Mouse (Mus musculus): ENCODE results near the gene Gpatch3. TPM values are rescaled to one million over a fixed set of nuclear protein-coding genes. Genes with fewer than 3 reads are reported as not detected.
A peak's percentile ranks its signal among the peaks of the same experiment; 100 is the strongest.

The Gpatch3 gene
- polyA plus RNA-seq, 2 experiments: 8.0 to 8.1 TPM

- peak; percentile 89; the same call in 1 of the 2 replicates for TF ChIP-seq POLR2A (IDR thresholded peaks at IDR 0.05; ENCODE audit: borderline replicate concordance, extremely low read depth, insufficient read depth, insufficient read length)
- peak within 1 kb of the TSS; percentile 84 for H3K9ac ChIP-seq (ENCODE audit: low read depth, low read length, severe bottlenecking)
- ATAC-seq (ENCODE audit: low FRiP score, low read depth) (peak; percentile 99), DNase-seq (ENCODE audit: low spot score) (peak; percentile 96)
- H3K4me2 ChIP-seq (replicated peaks; ENCODE audit: low read depth, low read length, severe bottlenecking): peak within 1 kb of the TSS; percentile 86
- H3K9me3 ChIP-seq (ENCODE audit: control insufficient read depth, low read length): no peaks in the 10 kb centered on the region; the same call in 1 of the 2 replicates
- H3K4me3 ChIP-seq (replicated peaks; ENCODE audit: low read length): peak within 1 kb of the TSS; percentile 85
- WGBS: 4% methylated on average over 68 of the region's 77 CpGs
- H3K4me1 ChIP-seq (ENCODE audit: control insufficient read depth, insufficient read depth, low read length): no peaks in the 10 kb centered on the region; the same call in 1 of the 2 replicates
- H3K27ac ChIP-seq (replicated peaks; ENCODE audit: low read depth, low read length): peak within 1 kb of the TSS; percentile 61; the same call in 1 of the 2 replicates
- peaks cover 34% of the 10 kb centered on the region for H3K36me3 ChIP-seq (ENCODE audit: control insufficient read depth, insufficient read depth, low read length)
- no peaks in the 10 kb centered on the region for H3K27me3 ChIP-seq (ENCODE audit: control insufficient read depth, insufficient read depth, low read length)
These were observed 29.0 kb upstream of the Gpatch3 start, which contains the start of gene Nudc for GRCm38 (mm10) chr4:133545272-133546231. Gene Nudc, minus strand, starts transcription at chr4:133545996.

- Histone ChIP-seq H3K4me2 (replicated peaks; ENCODE audit: low read depth, low read length, severe bottlenecking) (no peak overlapping the region), H3K4me1 (ENCODE audit: control insufficient read depth, insufficient read depth, low read length) (no peaks in the 10 kb centered on the region), H3K27me3 (ENCODE audit: control insufficient read depth, insufficient read depth, low read length) (no peaks in the 10 kb centered on the region), H3K9ac (ENCODE audit: low read depth, low read length, severe bottlenecking) (no peak overlapping the region), H3K27ac (replicated peaks; ENCODE audit: low read depth, low read length) (no peak overlapping the region), H3K9me3 (ENCODE audit: control insufficient read depth, low read length) (no peaks in the 10 kb centered on the region; the same call in 1 of the 2 replicates), H3K4me3 (replicated peaks; ENCODE audit: low read length) (no peak overlapping the region), H3K36me3 (ENCODE audit: control insufficient read depth, insufficient read depth, low read length) (no peaks in the 10 kb centered on the region)
- ATAC-seq (ENCODE audit: low FRiP score, low read depth) (no peak), DNase-seq (ENCODE audit: low spot score) (no peak)
- 100% methylated on average over 1 of the region's 1 CpGs for WGBS
- TF ChIP-seq POLR2A (IDR thresholded peaks at IDR 0.05; ENCODE audit: borderline replicate concordance, extremely low read depth, insufficient read depth, insufficient read length): no peak
These were observed 22.5 kb upstream of the Gpatch3 start for GRCm38 (mm10) chr4:133552029-133552428.

- no peaks in the 10 kb centered on the region for H3K27me3 ChIP-seq (ENCODE audit: control insufficient read depth, insufficient read depth, low read length)
- H3K36me3 ChIP-seq (ENCODE audit: control insufficient read depth, insufficient read depth, low read length): no peaks in the 10 kb centered on the region
- no peak within 1 kb of the TSS for H3K9ac ChIP-seq (ENCODE audit: low read depth, low read length, severe bottlenecking)
- H3K27ac ChIP-seq (replicated peaks; ENCODE audit: low read depth, low read length): no peak within 1 kb of the TSS
- H3K4me1 ChIP-seq (ENCODE audit: control insufficient read depth, insufficient read depth, low read length): no peaks in the 10 kb centered on the region
- no peak within 1 kb of the TSS for H3K4me3 ChIP-seq (replicated peaks; ENCODE audit: low read length)
- H3K4me2 ChIP-seq (replicated peaks; ENCODE audit: low read depth, low read length, severe bottlenecking): no peak within 1 kb of the TSS
- no peak for TF ChIP-seq POLR2A (IDR thresholded peaks at IDR 0.05; ENCODE audit: borderline replicate concordance, extremely low read depth, insufficient read depth, insufficient read length)
- ATAC-seq (ENCODE audit: low FRiP score, low read depth) (no peak), DNase-seq (ENCODE audit: low spot score) (no peak)
- WGBS: 78% methylated on average over 10 of the region's 10 CpGs
- H3K9me3 ChIP-seq (ENCODE audit: control insufficient read depth, low read length): no peaks in the 10 kb centered on the region; the same call in 1 of the 2 replicates
These were observed 21.6 kb upstream of the Gpatch3 start, which contains the start of gene Nr0b2 for GRCm38 (mm10) chr4:133552768-133553447. Gene Nr0b2, plus strand, starts transcription at chr4:133553376.

GRCm38 (mm10) chr4:133553448-133554330 lies 20.9 kb upstream of the Gpatch3 start:
- Histone ChIP-seq H3K4me2 (replicated peaks; ENCODE audit: low read depth, low read length, severe bottlenecking) (no peak overlapping the region), H3K9ac (ENCODE audit: low read depth, low read length, severe bottlenecking) (no peak overlapping the region), H3K4me3 (replicated peaks; ENCODE audit: low read length) (no peak overlapping the region), H3K27ac (replicated peaks; ENCODE audit: low read depth, low read length) (no peak overlapping the region), H3K9me3 (ENCODE audit: control insufficient read depth, low read length) (no peaks in the 10 kb centered on the region), H3K27me3 (ENCODE audit: control insufficient read depth, insufficient read depth, low read length) (no peaks in the 10 kb centered on the region), H3K4me1 (ENCODE audit: control insufficient read depth, insufficient read depth, low read length) (no peaks in the 10 kb centered on the region), H3K36me3 (ENCODE audit: control insufficient read depth, insufficient read depth, low read length) (no peaks in the 10 kb centered on the region)
- DNase-seq (ENCODE audit: low spot score) (no peak), ATAC-seq (ENCODE audit: low FRiP score, low read depth) (no peak)
- WGBS: 71% methylated on average over 19 of the region's 19 CpGs
- TF ChIP-seq POLR2A (IDR thresholded peaks at IDR 0.05; ENCODE audit: borderline replicate concordance, extremely low read depth, insufficient read depth, insufficient read length): no peak
